Comparison of ENCODE assay signal across 8 mouse cellular contexts in the genomic region with DNA sequence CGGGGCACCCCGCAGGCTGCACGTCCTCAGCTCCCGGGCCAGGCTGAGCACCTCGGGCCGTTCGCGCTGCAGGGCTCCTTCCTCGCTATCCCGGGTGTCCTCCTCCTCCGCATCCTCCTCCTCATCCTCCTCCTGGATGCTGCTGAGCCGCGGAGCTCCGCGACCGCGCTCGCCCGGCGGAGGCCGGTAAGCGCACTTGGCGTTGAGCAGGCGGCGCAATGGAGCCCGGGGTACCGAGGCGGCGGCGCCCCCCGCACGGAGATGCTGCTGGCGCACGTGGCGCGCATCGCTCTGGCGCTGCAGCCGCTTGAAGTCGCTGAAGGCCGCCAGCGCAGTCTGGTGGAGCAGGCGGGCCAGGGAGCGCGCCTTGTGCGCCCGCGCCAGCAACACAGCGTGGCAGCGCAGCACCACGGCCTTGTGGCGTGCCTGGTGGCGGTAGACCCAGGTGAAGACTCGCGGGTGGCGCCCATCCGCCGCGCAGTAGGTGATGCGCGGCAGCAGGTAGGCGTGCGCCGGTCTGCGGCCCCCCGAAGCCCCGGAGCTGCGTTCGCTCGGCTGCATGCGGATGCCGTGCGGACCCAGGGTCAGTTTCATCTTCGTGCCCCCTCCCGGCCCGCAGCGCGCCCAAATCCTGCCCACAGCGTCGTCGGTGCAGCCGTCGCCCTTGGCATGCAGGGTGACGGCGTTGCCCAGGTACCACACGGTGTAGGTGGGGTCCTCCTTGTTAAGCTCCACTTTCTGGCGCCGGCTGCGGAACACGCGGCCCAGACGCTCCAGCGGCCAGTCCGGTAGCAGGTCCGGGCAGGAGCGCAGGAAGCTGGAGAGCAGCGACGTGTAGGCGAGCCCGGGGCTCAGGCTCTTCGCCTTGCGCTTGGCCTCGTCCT. TPM values are rescaled to one million over a fixed set of nuclear protein-coding genes. Genes with fewer than 3 reads are reported as not detected.
DNase-seq lines count a peak whose midpoint lies in the region; ATAC-seq and TF ChIP-seq lines count a peak whose summit lies in the region.

No protein-coding gene starts in this region.

- no peaks in the 10 kb centered on the region for H3K36me3 ChIP-seq in testis, adult 2 months (ENCODE audit: control insufficient read depth, insufficient read depth, low read length)
- H3K36me3 ChIP-seq in intestine, embryonic 14.5 days (ENCODE audit: control insufficient read depth, insufficient read depth, low read length): no peaks in the 10 kb centered on the region
- no peaks in the 10 kb centered on the region for H3K36me3 ChIP-seq in midbrain, embryonic 12.5 days

- peaks cover 1% of the 10 kb centered on the region; the same call in 1 of the 2 replicates for H3K27me3 ChIP-seq in cerebellum, adult 2 months (ENCODE audit: control insufficient read depth, insufficient read depth, low read length)
- H3K27me3 ChIP-seq in testis, adult 2 months (ENCODE audit: control insufficient read depth, insufficient read depth, low read length): no peaks in the 10 kb centered on the region
- peaks cover 76% of the 10 kb centered on the region for H3K27me3 ChIP-seq in intestine, embryonic 14.5 days (replicated peaks; ENCODE audit: control insufficient read depth, insufficient read depth, low read length)
- peaks cover 84% of the 10 kb centered on the region for H3K27me3 ChIP-seq in midbrain, embryonic 12.5 days

- H3K9me3 ChIP-seq in intestine, embryonic 14.5 days (ENCODE audit: control insufficient read depth, low read length): no peaks in the 10 kb centered on the region
- H3K9me3 ChIP-seq in midbrain, embryonic 12.5 days: no peaks in the 10 kb centered on the region

- TF ChIP-seq CTCF in cerebellum, adult 2 months (IDR thresholded peaks at IDR 0.05; ENCODE audit: borderline replicate concordance, insufficient read depth, low read depth, low read length): no peak
- no peak for TF ChIP-seq CTCF in testis, adult 2 months (IDR thresholded peaks at IDR 0.05; ENCODE audit: control insufficient read depth, insufficient read depth, insufficient replicate concordance, low read depth, low read length)

- peak overlapping the region; percentile 50 for H3K4me2 ChIP-seq in intestine, embryonic 14.5 days (ENCODE audit: low read length)
- peak overlapping the region; percentile 55 for H3K4me2 ChIP-seq in midbrain, embryonic 12.5 days (replicated peaks)

- under 1% methylated on average over 100 of the region's 103 CpGs for WGBS in cerebellum, adult 2 months
- under 1% methylated on average over 102 of the region's 103 CpGs for WGBS in intestine, embryonic 14.5 days
- under 1% methylated on average over 99 of the region's 103 CpGs for whole genome bisulfite sequencing in midbrain, embryonic 12.5 days

- ATAC-seq in cerebellum, adult (ENCODE audit: insufficient number of reproducible peaks, low FRiP score, low TSS enrichment): no peak; the same call in 1 of the 2 replicates
- no peak for ATAC-seq in intestine, embryonic 14.5 days (replicated peaks; ENCODE audit: low FRiP score, low TSS enrichment, low read depth)
- ATAC-seq in midbrain, embryonic 12.5 days (ENCODE audit: low FRiP score, low read depth): no peak

- no peak for TF ChIP-seq POLR2A in cerebellum, adult 2 months (IDR thresholded peaks at IDR 0.05; ENCODE audit: borderline replicate concordance, insufficient read depth, low read length)
- TF ChIP-seq POLR2A in testis, adult 2 months (IDR thresholded peaks at IDR 0.05; ENCODE audit: control insufficient read depth, low read depth, low read length): no peak

- H3K27ac ChIP-seq in cerebellum, adult 2 months (ENCODE audit: insufficient read depth, low read length): no peak overlapping the region
- H3K27ac ChIP-seq in testis, adult 2 months (ENCODE audit: control insufficient read depth, insufficient read depth, low read depth, low read length): no peak overlapping the region
- H3K27ac ChIP-seq in intestine, embryonic 14.5 days (ENCODE audit: low read depth): no peak overlapping the region
- H3K27ac ChIP-seq in midbrain, embryonic 12.5 days (replicated peaks): no peak overlapping the region

- peak; percentile 17 to 25 for DNase-seq in cerebellum, adult 2 months
- no peak for DNase-seq in testis, postnatal 14 days (ENCODE audit: low spot score)
- DNase-seq in intestine, embryonic 14.5 days (ENCODE audit: low spot score): no peak
- no peak for DNase-seq in urinary bladder, postnatal 14 days (ENCODE audit: low spot score)
- DNase-seq in urinary bladder, postnatal 4 days (ENCODE audit: low spot score in 2 of 2): no peak

- H3K9ac ChIP-seq in intestine, embryonic 14.5 days (ENCODE audit: low read length): no peak overlapping the region
- H3K9ac ChIP-seq in midbrain, embryonic 12.5 days (replicated peaks): no peak overlapping the region

- no peaks in the 10 kb centered on the region for H3K4me1 ChIP-seq in cerebellum, adult 2 months (ENCODE audit: control insufficient read depth, insufficient read depth, low read length)
- peaks cover 5% of the 10 kb centered on the region; the same call in 1 of the 2 replicates for H3K4me1 ChIP-seq in testis, adult 2 months (ENCODE audit: control insufficient read depth, insufficient read depth, low read length)
- H3K4me1 ChIP-seq in intestine, embryonic 14.5 days (replicated peaks; ENCODE audit: control insufficient read depth, insufficient read depth, low read length): peaks cover 6% of the 10 kb centered on the region; the same call in 1 of the 2 replicates
- H3K4me1 ChIP-seq in midbrain, embryonic 12.5 days: peaks cover 17% of the 10 kb centered on the region

- peak overlapping the region; percentile 41 for H3K4me3 ChIP-seq in cerebellum, adult 2 months (replicated peaks; ENCODE audit: insufficient read depth, low read depth, low read length)
- peak overlapping the region; percentile 9 for H3K4me3 ChIP-seq in testis, adult 2 months (ENCODE audit: control insufficient read depth, low read depth, low read length)
- peak overlapping the region; percentile 29 for H3K4me3 ChIP-seq in intestine, embryonic 14.5 days (ENCODE audit: low read depth, low read length)
- peak overlapping the region; percentile 40 for H3K4me3 ChIP-seq in midbrain, embryonic 12.5 days

RNA-seq across cellular contexts. Expression of a gene that starts 1.0 kb away (rescaled TPM):
- 12.4 and 15.0 TPM in 2 replicates for polyA plus RNA-seq in cerebellum, adult 2 months (2012; rRNA removed)
- polyA plus RNA-seq in testis, adult 2 months (2012; rRNA removed): not detected in 2 replicates
- polyA plus RNA-seq in intestine, embryonic 14.5 days (2014; fragmentation: Nextera tagmentation; extraction: Ambion mirVana): 0.07 TPM in 2 replicates
- 0.27 and 0.34 TPM in 2 replicates for polyA plus RNA-seq in midbrain, embryonic 12.5 days (2016; fragmentation: Nextera tagmentation; extraction: Ambion mirVana)

RNA-seq across cellular contexts. Expression of a gene that starts 27.5 kb away (rescaled TPM):
- polyA plus RNA-seq in cerebellum, adult 2 months (2012; rRNA removed): 12.6 and 15.4 TPM in 2 replicates
- 0.13 and 0.61 TPM in 2 replicates for polyA plus RNA-seq in testis, adult 2 months (2012; rRNA removed)
- polyA plus RNA-seq in intestine, embryonic 14.5 days (2014; fragmentation: Nextera tagmentation; extraction: Ambion mirVana): 12.3 and 17.5 TPM in 2 replicates
- polyA plus RNA-seq in midbrain, embryonic 12.5 days (2016; fragmentation: Nextera tagmentation; extraction: Ambion mirVana): 1.6 and 1.8 TPM in 2 replicates

RNA-seq across cellular contexts. Expression of a gene that starts 39.1 kb away (rescaled TPM):
- 40.9 and 45.3 TPM in 2 replicates for polyA plus RNA-seq in cerebellum, adult 2 months (2012; rRNA removed)
- polyA plus RNA-seq in testis, adult 2 months (2012; rRNA removed): 54.2 and 74.1 TPM in 2 replicates
- 19.4 and 20.1 TPM in 2 replicates for polyA plus RNA-seq in intestine, embryonic 14.5 days (2014; fragmentation: Nextera tagmentation; extraction: Ambion mirVana)
- 16.0 and 17.5 TPM in 2 replicates for polyA plus RNA-seq in midbrain, embryonic 12.5 days (2016; fragmentation: Nextera tagmentation; extraction: Ambion mirVana)

RNA-seq across cellular contexts. Expression of a gene that starts 58.8 kb away (rescaled TPM):
- polyA plus RNA-seq in cerebellum, adult 2 months (2012; rRNA removed): 99.0 and 109 TPM in 2 replicates
- polyA plus RNA-seq in testis, adult 2 months (2012; rRNA removed): 34.4 and 38.9 TPM in 2 replicates
- polyA plus RNA-seq in intestine, embryonic 14.5 days (2014; fragmentation: Nextera tagmentation; extraction: Ambion mirVana): 5.3 and 5.9 TPM in 2 replicates
- 9.0 and 9.8 TPM in 2 replicates for polyA plus RNA-seq in midbrain, embryonic 12.5 days (2016; fragmentation: Nextera tagmentation; extraction: Ambion mirVana)

Comparison
In these comparisons a context has a peak if more than half of its experiments do, and no peak if none do; other contexts are left out.
1. DNase-seq: peak in cerebellum, adult 2 months (2 of 2); none in testis, postnatal 14 days (single experiment), intestine, embryonic 14.5 days (single experiment), urinary bladder, postnatal 14 days (single experiment) and urinary bladder, postnatal 4 days (0 of 2).
2. Peak in every context shown above with its lines, with median percentiles within 50 percentile points of each other: H3K4me3 ChIP-seq.